Mouse (Mus musculus) left cerebral cortex, adult 2 months (tissue): ENCODE measurements around the gene Stmn3. TPM values are rescaled to one million over a fixed set of nuclear protein-coding genes. Genes with fewer than 3 reads are reported as not detected.

Experiments used
- DNase-seq, 2 experiments: peaks; one replicate each; pipeline ENCODE4 v3.0.0; 2021 to 2022; ENCODE audit warnings: low spot score in 2 of 2, mixed read lengths in 1 of 2; ENCODE audit errors: extremely low spot score in 1 of 2
- H3K27ac ChIP-seq: fragments of 200-600 bp; 2 replicates; pipeline ENCODE4 v1.8.1; 2022
- H3K4me3 ChIP-seq: fragments of 200-600 bp; 2 replicates; pipeline ENCODE4 v1.8.1; 2022
- CTCF ChIP-seq: fragments of 200-600 bp; IDR thresholded peaks from 2 replicates; pipeline ENCODE4 v1.8.1; 2022; ENCODE audit warnings: antibody characterized with exemption, mild to moderate bottlenecking, moderate library complexity
- intact Hi-C: fragments of 180-260 bp; cut with DNase I; formaldehyde crosslinking; loops from one replicate; pipeline ENCODE4 v1.15.1; 2025
- total RNA-seq, 2 experiments: library from RNA; stranded (reverse); gene quantifications; 2 replicates each; pipeline ENCODE4 v1.2.3; 2021

Stmn3 gene
- total RNA-seq, 2 experiments from 2014 or later = 633 to 653 TPM

- DNase-seq = peak; percentile 30 to 43
- TF ChIP-seq CTCF = no peak
- H3K4me3 ChIP-seq = peak overlapping the region; percentile 72
- intact Hi-C loops = no loop called here
- H3K27ac ChIP-seq = peak overlapping the region; percentile 99
These were observed 788 bp downstream of the Stmn3 start for GRCm38 (mm10) chr2:181313344-181314079.

GRCm38 (mm10) chr2:181313006-181313343, 1.3 kb downstream of the Stmn3 start:
- no peak for TF ChIP-seq CTCF
- intact Hi-C loops = no loop called here
- H3K27ac ChIP-seq = peak overlapping the region; percentile 99
- peak overlapping the region; percentile 72 for H3K4me3 ChIP-seq
- no peak for DNase-seq

- no peak for DNase-seq
- TF ChIP-seq CTCF = no peak
- intact Hi-C loops = no loop called here
- Histone ChIP-seq H3K27ac (peak overlapping the region; percentile 99), H3K4me3 (peak overlapping the region; percentile 72)
These were observed 1.9 kb downstream of the Stmn3 start for GRCm38 (mm10) chr2:181312435-181312834.

- intact Hi-C loops = no loop called here
- Histone ChIP-seq H3K4me3 (0 out of 2 replicates have a peak overlapping the region, but pooled peaks have one; percentile 14), H3K27ac (no peak overlapping the region)
- TF ChIP-seq CTCF = peak; percentile 71
- DNase-seq = peak; percentile 69
These were observed 7.0 kb downstream of the Stmn3 start for GRCm38 (mm10) chr2:181307144-181307804.

- Histone ChIP-seq H3K27ac (no peak overlapping the region), H3K4me3 (no peak overlapping the region)
- TF ChIP-seq CTCF = no peak
- DNase-seq = no peak
- intact Hi-C loops = no loop called here
These were observed 9.4 kb downstream of the Stmn3 start for GRCm38 (mm10) chr2:181304944-181305343.

- DNase-seq = no peak
- H3K4me3 ChIP-seq = no peak overlapping the region
- H3K27ac ChIP-seq = no peak overlapping the region
- TF ChIP-seq CTCF = no peak
- intact Hi-C loops = no loop called here
These were observed 12.3 kb downstream of the Stmn3 start for GRCm38 (mm10) chr2:181302041-181302440.

GRCm38 (mm10) chr2:181290937-181291336, 23.4 kb downstream of the Stmn3 start:
- H3K4me3 ChIP-seq = no peak overlapping the region
- intact Hi-C loops = no loop called here
- TF ChIP-seq CTCF = no peak
- no peak for DNase-seq
- H3K27ac ChIP-seq = no peak overlapping the region

GRCm38 (mm10) chr2:181288691-181289090, 25.6 kb downstream of the Stmn3 start:
- intact Hi-C loops = no loop called here
- Histone ChIP-seq H3K27ac (no peak overlapping the region), H3K4me3 (peak overlapping the region; percentile 92)
- no peak for TF ChIP-seq CTCF
- no peak for DNase-seq

- peak; percentile 46 for TF ChIP-seq CTCF
- intact Hi-C loops = loop anchor here (2.0 kb wide), 1 partner anchor 101 kb away; the partner anchor contains the start of gene Ppdpf
These were observed 26.3 kb downstream of the Stmn3 start, which contains the start of gene Gmeb2 for GRCm38 (mm10) chr2:181287958-181288350. Gene Gmeb2 (minus strand): TSS chr2:181288035.

GRCm38 (mm10) chr2:181287338-181287957, 26.9 kb downstream of the Stmn3 start:
- H3K27ac ChIP-seq = peak overlapping the region; percentile 99
- DNase-seq = peak; percentile 78 to 82
- peak overlapping the region; percentile 92 for H3K4me3 ChIP-seq
- no peak for TF ChIP-seq CTCF
- intact Hi-C loops = loop anchor here (2.0 kb wide), 1 partner anchor 101 kb away; the partner anchor contains the start of gene Ppdpf

More at GRCm38 (mm10) chr2:181287958-181288350, 26.3 kb downstream of the Stmn3 start, which contains the start of gene Gmeb2:
- peak within 1 kb of the TSS; percentile 92 for H3K4me3 ChIP-seq
- peak; percentile 89 to 92 for DNase-seq
- peak within 1 kb of the TSS; percentile 99 for H3K27ac ChIP-seq

- intact Hi-C loops = loop anchor here (2.0 kb wide), 1 partner anchor 100 kb away; the partner anchor contains the start of gene Ppdpf
- no peak for DNase-seq
- Histone ChIP-seq H3K4me3 (peak overlapping the region; percentile 92), H3K27ac (peak overlapping the region; percentile 99)
- no peak for TF ChIP-seq CTCF
These were observed 27.5 kb downstream of the Stmn3 start for GRCm38 (mm10) chr2:181286629-181287337.

GRCm38 (mm10) chr2:181279968-181280367, 34.3 kb downstream of the Stmn3 start:
- Histone ChIP-seq H3K4me3 (no peak overlapping the region), H3K27ac (no peak overlapping the region)
- intact Hi-C loops = no loop called here
- DNase-seq = no peak
- TF ChIP-seq CTCF = no peak
